Mouse (Mus musculus) ES-E14 (cell line): Measurements from ENCODE around the gene Wdr24. TPM values are rescaled to one million over a fixed set of nuclear protein-coding genes. Genes with fewer than 3 reads are reported as not detected.

ENCODE experiments used
- DNase-seq: peaks from one replicate; pipeline ENCODE4 v3.0.0-alpha.2; 2013; ENCODE audit warnings: low read depth, low spot score
- H3K27ac ChIP-seq: 2 replicates; pipeline ENCODE4 v1.5.1; 2012; ENCODE audit warnings: low read depth, mild to moderate bottlenecking, low read length, moderate library complexity, mixed read lengths; ENCODE audit not compliant: poor library complexity, insufficient read depth, severe bottlenecking
- H3K36me3 ChIP-seq: 2 replicates; pipeline ENCODE4 v1.6.1; 2012; ENCODE audit warnings: mild to moderate bottlenecking, low read length, moderate library complexity, mixed read lengths; ENCODE audit not compliant: control insufficient read depth, poor library complexity, insufficient read depth, severe bottlenecking
- H3K4me1 ChIP-seq, 2 experiments: fragments of 150-350 bp in 1 of 2; sonication (generic) in 1 of 2; 2 replicates each; pipeline ENCODE4 v1.6.1; 2012; ENCODE audit warnings: low read length in 2 of 2, mild to moderate bottlenecking in 1 of 2, mixed read lengths in 1 of 2; ENCODE audit not compliant: control insufficient read depth in 2 of 2, insufficient read depth in 2 of 2, poor library complexity in 1 of 2
- H3K4me3 ChIP-seq, 2 experiments: fragments of 150-350 bp in 1 of 2; sonication (generic) in 1 of 2; 2 replicates each; pipeline ENCODE4 v1.5.1; 2012; ENCODE audit warnings: low read length in 2 of 2, low read depth in 1 of 2, mild to moderate bottlenecking in 1 of 2, mixed read lengths in 1 of 2; ENCODE audit not compliant: insufficient read depth in 1 of 2, poor library complexity in 1 of 2, severe bottlenecking in 1 of 2
- H3K9ac ChIP-seq: 2 replicates; pipeline ENCODE4 v1.6.1; 2012; ENCODE audit warnings: low read depth, mild to moderate bottlenecking, low read length, mixed read lengths; ENCODE audit not compliant: poor library complexity, insufficient read depth, severe bottlenecking
- H3K9me3 ChIP-seq: fragments of 150-350 bp; sonication (generic); 2 replicates; pipeline ENCODE4 v1.6.1; 2012; ENCODE audit warnings: low read depth, mild to moderate bottlenecking, low read length; ENCODE audit not compliant: control insufficient read depth, insufficient read depth
- CHD2 ChIP-seq: IDR thresholded peaks from 2 replicates; pipeline ENCODE4 v1.6.1; 2014; ENCODE audit warnings: mild to moderate bottlenecking, low read depth, low read length, inconsistent platforms
- HCFC1 ChIP-seq: IDR thresholded peaks from 2 replicates; pipeline ENCODE4 v1.6.1; 2012; ENCODE audit warnings: low read length, inconsistent platforms, borderline replicate concordance; ENCODE audit not compliant: insufficient read depth
- MAFK ChIP-seq: IDR thresholded peaks from 2 replicates; pipeline ENCODE4 v1.6.1; 2014; ENCODE audit warnings: mild to moderate bottlenecking, low read depth, low read length, inconsistent platforms; ENCODE audit not compliant: insufficient read depth
- ZC3H11A ChIP-seq: IDR thresholded peaks from 2 replicates; pipeline ENCODE4 v1.6.1; 2012; ENCODE audit warnings: low read depth, mild to moderate bottlenecking, inconsistent platforms, low read length, borderline replicate concordance
- ZNF384 ChIP-seq: IDR thresholded peaks from 2 replicates; pipeline ENCODE4 v1.6.1; 2012; ENCODE audit warnings: low read depth, low read length, inconsistent platforms
- in situ Hi-C, 2 experiments: fragments of 600-800 bp; cut with MboI; formaldehyde crosslinking; loops; one replicate each; pipeline ENCODE4 v1.15.1; 2025; ENCODE audit warnings: low sequenced_read_pairs in 2 of 2, inconsistent platforms in 1 of 2; ENCODE audit not compliant: unreplicated experiment in 2 of 2
- total RNA-seq: library from RNA; depleted of rRNA; stranded (reverse); fragments of 300-350 nt; gene quantifications from 2 replicates; pipeline ENCODE4 v1.2.3, GENCODE M21; 2012

Wdr24 gene
- total RNA-seq, 1 experiment, result 28.6 TPM

DNA sequence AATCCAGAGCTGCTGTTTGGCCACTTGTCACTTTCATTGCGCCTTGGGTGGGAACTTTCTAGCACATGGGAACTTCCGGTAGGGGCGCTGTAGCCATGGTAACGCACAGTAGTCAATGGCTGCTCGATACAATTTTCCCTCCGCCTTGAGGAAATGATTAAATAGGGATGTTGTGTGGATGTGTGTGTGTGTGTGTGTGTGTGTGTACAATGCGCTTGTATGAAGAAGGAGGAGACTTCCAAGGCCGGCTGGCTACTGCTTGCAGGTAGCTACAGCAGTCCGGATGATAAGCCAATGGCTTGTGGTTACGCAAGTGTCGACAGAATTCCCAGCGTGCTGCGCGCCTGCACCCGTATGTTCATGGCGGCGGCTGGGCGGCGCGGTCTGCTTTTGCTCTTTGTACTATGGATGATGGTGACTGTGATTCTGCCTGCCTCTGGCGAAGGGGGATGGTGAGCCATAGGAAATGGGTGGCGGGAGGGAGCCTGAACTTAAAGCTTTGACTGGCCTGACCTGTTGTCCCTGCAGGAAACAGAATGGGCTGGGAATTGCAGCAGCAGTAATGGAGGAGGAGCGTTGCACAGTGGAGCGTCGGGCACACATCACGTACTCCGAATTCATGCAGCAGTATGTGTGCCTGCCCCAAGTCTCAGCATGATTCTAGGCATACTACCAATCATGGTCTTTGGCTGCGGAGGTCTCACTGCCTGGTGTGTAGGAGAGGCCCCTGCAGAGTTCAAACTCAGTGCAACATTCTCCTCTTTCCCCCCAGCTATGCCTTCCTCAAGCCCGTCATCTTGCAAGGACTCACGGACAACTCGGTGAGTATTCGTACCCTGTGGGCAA lies 5.5 kb downstream of the Wdr24 start, which contains the start of gene Jmjd8:
Gene Jmjd8, plus strand, starts transcription at position 156 of the 846 bp plus-strand sequence.
- DNase-seq, result no peak
- no peak for TF ChIP-seq ZNF384
- no peak for TF ChIP-seq ZC3H11A
- no peak for TF ChIP-seq CHD2
- no peak for TF ChIP-seq MAFK
- TF ChIP-seq HCFC1, result no peak
- Histone ChIP-seq H3K36me3 (peaks cover 47% of the 10 kb centered on the region), H3K9me3 (no peaks in the 10 kb centered on the region), H3K4me3 (peak within 1 kb of the TSS; percentile 70 to 73), H3K27ac (peak within 1 kb of the TSS; percentile 23; the same call in 1 of the 2 replicates), H3K4me1 (peaks cover 2 to 28% of the 10 kb centered on the region in 2 experiments; a peak in 2 of 4 replicates), H3K9ac (peak within 1 kb of the TSS; percentile 86)
- in situ Hi-C loops, result no loop called here

DNA sequence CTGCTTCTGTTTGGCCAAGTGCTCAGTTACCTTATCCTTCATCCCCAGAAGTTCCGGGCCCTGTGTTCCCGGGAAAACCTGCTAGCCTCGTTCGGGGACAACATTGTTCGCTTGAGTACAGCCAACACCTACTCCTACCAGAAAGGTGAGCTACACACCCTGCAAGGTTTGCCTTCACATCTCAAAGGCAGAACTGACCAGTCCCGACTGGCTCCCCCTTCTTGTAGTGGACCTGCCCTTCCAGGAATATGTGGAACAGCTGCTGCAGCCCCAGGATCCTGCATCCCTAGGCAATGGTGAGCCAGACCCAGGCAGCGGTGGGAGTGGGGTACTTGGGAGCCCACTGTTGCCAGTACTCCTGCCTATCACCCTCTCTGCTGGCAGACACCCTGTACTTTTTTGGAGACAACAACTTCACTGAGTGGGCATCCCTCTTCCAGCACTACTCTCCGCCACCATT lies 6.2 kb downstream of the Wdr24 start:
- in situ Hi-C loops, result no loop called here
- Histone ChIP-seq H3K4me3 (peak overlapping the region; percentile 70 to 73), H3K36me3 (peaks cover 47% of the 10 kb centered on the region), H3K9me3 (no peaks in the 10 kb centered on the region), H3K4me1 (peaks cover 2 to 23% of the 10 kb centered on the region in 2 experiments; a peak in 2 of 4 replicates), H3K9ac (peak overlapping the region; percentile 86), H3K27ac (peak overlapping the region; percentile 3; the same call in 1 of the 2 replicates)
- TF ChIP-seq HCFC1 (no peak), CHD2 (no peak), ZNF384 (no peak), ZC3H11A (no peak), MAFK (no peak)
- DNase-seq, result no peak

- Histone ChIP-seq H3K9me3 (no peaks in the 10 kb centered on the region), H3K36me3 (peaks cover 54% of the 10 kb centered on the region), H3K27ac (no peak overlapping the region), H3K9ac (no peak overlapping the region), H3K4me1 (peaks cover 2 to 30% of the 10 kb centered on the region in 2 experiments; a peak in 1 of 4 replicates), H3K4me3 (no peak overlapping the region)
- no peak for DNase-seq
- in situ Hi-C loops, result no loop called here
- TF ChIP-seq HCFC1 (no peak), CHD2 (no peak), ZC3H11A (no peak), MAFK (no peak), ZNF384 (no peak)
Measured at GRCm38 (mm10) chr17:25830200-25830753, 6.8 kb downstream of the Wdr24 start.

DNA sequence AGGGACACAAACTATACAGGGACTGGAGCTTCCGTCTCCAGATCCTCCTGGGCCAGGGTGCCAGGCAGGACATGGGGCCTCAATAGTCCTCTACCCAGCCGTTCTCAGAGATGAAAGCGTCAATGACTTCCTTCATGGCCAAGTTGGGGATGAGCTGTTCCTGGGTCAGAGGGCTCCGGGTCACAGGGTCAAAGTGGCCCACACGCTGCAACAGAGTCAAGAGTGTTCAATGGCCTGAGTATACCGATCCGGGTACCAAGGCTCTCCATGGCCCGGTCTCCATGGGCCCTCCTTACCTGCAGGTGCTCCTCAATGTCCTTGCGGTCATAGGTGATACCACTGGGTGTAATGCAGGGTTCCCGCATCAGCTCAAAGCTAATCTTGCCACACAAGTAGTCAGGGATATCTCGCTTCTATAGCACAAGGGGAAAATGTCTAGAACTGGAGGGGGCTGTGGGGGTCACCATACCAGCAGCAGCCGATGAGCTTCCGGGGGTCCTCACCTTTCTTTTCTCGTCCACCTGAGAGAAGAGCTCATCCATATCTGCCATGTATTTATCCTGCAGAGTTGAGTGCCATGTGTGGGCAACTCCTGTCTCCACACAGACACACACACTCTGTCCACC lies 7.5 kb downstream of the Wdr24 start:
- Histone ChIP-seq H3K27ac (no peak overlapping the region), H3K9ac (no peak overlapping the region), H3K36me3 (peaks cover 55% of the 10 kb centered on the region), H3K4me3 (no peak overlapping the region), H3K4me1 (peaks cover 2 to 31% of the 10 kb centered on the region in 2 experiments; a peak in 1 of 4 replicates), H3K9me3 (no peaks in the 10 kb centered on the region)
- TF ChIP-seq HCFC1, result no peak
- TF ChIP-seq ZNF384, result no peak
- DNase-seq, result no peak
- in situ Hi-C loops, result no loop called here
